Mouse (Mus musculus) G1E (cell line): Measurements from ENCODE around the gene Tbxa2r.

Experiments used
- CTCF ChIP-seq: IDR thresholded peaks from 2 replicates; pipeline ENCODE4 v1.5.1; 2012; ENCODE audit warnings: low read depth, low read length, inconsistent platforms, mixed read lengths
- GATA1 ChIP-seq: IDR thresholded peaks from 2 replicates; pipeline ENCODE4 v1.6.1; 2012; ENCODE audit warnings: borderline replicate concordance, low read length, inconsistent platforms, mixed read lengths
- GATA2 ChIP-seq: IDR thresholded peaks from 2 replicates; pipeline ENCODE4 v1.6.1; 2012; ENCODE audit warnings: low read depth, low read length, inconsistent platforms, borderline replicate concordance
- POLR2AphosphoS5 ChIP-seq: IDR thresholded peaks from 2 replicates; pipeline ENCODE4 v1.6.1; 2012; ENCODE audit warnings: low read depth, low read length, inconsistent platforms; ENCODE audit not compliant: insufficient replicate concordance
- TAL1 ChIP-seq: conservative IDR thresholded peaks from 2 replicates; pipeline ENCODE4 v1.6.1; 2012; ENCODE audit warnings: low read depth, low read length, inconsistent platforms, mixed read lengths

GRCm38 (mm10) chr10:81298369-81299100 is 30.0 kb upstream of the Tbxa2r start:
- TF ChIP-seq CTCF (no peak), GATA1 (no peak), TAL1 (no peak), GATA2 (no peak), POLR2AphosphoS5 (no peak)
